Comparison of ENCODE assay signal across 24 mouse cellular contexts in genomic region chr4:155414656-155415235, GRCm38 (mm10). TPM values are rescaled to one million over a fixed set of nuclear protein-coding genes. Genes with fewer than 3 reads are reported as not detected.
DNase-seq lines count a peak whose midpoint lies in the region; ATAC-seq and TF ChIP-seq lines count a peak whose summit lies in the region.
"Had no signal": no experiment of that assay in that cellular context is flagged by ENCODE, and none has a peak within 500 bp of the region (broad histone marks: within the 10 kb centered on the region; RNA-seq: fewer than 3 reads in every experiment).

No protein-coding gene starts in this region.

- no peak for DNase-seq in gastrocnemius, adult 2 months
- no peak for DNase-seq in gastrocnemius, adult 8-10 months (ENCODE audit: low spot score in 2 of 2)
- DNase-seq in naive thymus-derived CD4-positive, alpha-beta T cell, adult 2 months (ENCODE audit: low read depth): peak; percentile 56
- peak; percentile 53 to 55 for DNase-seq in thymus, postnatal 10 days (ENCODE audit: low spot score in 2 of 2)
- DNase-seq in thymus, postnatal 4 days: peak; percentile 60
- DNase-seq in left cerebral cortex, adult 11 months (ENCODE audit: low spot score): no peak
- DNase-seq in lung, postnatal 10 days: no peak
- DNase-seq: adrenal gland, postnatal 10 days; cerebellum, adult 11-12 months; cerebellum, adult 9-10 months; cerebellum, postnatal 36 days; gastrocnemius, postnatal 36 days; heart, adult 11 months; heart, postnatal 14 days had no signal

- ATAC-seq in kidney, embryonic 15.5 days (replicated peaks; ENCODE audit: low FRiP score): no peak
- ATAC-seq: forebrain, embryonic 16.5 days; hindbrain, postnatal 0 days had no signal

- no peaks in the 10 kb centered on the region for H3K27me3 ChIP-seq in kidney, embryonic 15.5 days
- H3K27me3 ChIP-seq: embryonic facial prominence, embryonic 13.5 days; forebrain, embryonic 12.5 days; heart, embryonic 15.5 days; hindbrain, embryonic 13.5 days had no signal

- H3K27ac ChIP-seq in gastrocnemius, adult 2 months: 0 out of 2 replicates have a peak overlapping the region, but pooled peaks have one; percentile 0
- H3K27ac ChIP-seq in kidney, embryonic 15.5 days: no peak overlapping the region
- H3K27ac ChIP-seq: embryonic facial prominence, embryonic 13.5 days; forebrain, embryonic 12.5 days; heart, embryonic 15.5 days; hindbrain, embryonic 13.5 days; hindbrain, postnatal 0 days had no signal

- no peak for TF ChIP-seq CTCF in gastrocnemius, adult 2 months (IDR thresholded peaks at IDR 0.05)

- no peaks in the 10 kb centered on the region for H3K9me3 ChIP-seq in kidney, embryonic 15.5 days (replicated peaks)
- H3K9me3 ChIP-seq: embryonic facial prominence, embryonic 13.5 days; forebrain, embryonic 12.5 days; heart, embryonic 15.5 days; hindbrain, embryonic 13.5 days had no signal

- H3K9ac ChIP-seq in kidney, embryonic 15.5 days: no peak overlapping the region
- H3K9ac ChIP-seq: embryonic facial prominence, embryonic 13.5 days; forebrain, embryonic 12.5 days; heart, embryonic 15.5 days; hindbrain, embryonic 13.5 days had no signal

- intact Hi-C loops in gastrocnemius, adult 2 months (cut with DNase I): loop anchor here (5.0 kb wide), 1 partner anchor 53 kb away; the partner anchor contains the start of gene Tmem52

- WGBS in kidney, embryonic 15.5 days: 61% methylated on average over 9 of the region's 9 CpGs

- H3K36me3 ChIP-seq in kidney, embryonic 15.5 days: no peaks in the 10 kb centered on the region
- H3K36me3 ChIP-seq: embryonic facial prominence, embryonic 13.5 days; forebrain, embryonic 12.5 days; heart, embryonic 15.5 days; hindbrain, embryonic 13.5 days had no signal

- H3K4me2 ChIP-seq in kidney, embryonic 15.5 days: no peak overlapping the region
- H3K4me2 ChIP-seq: embryonic facial prominence, embryonic 13.5 days; forebrain, embryonic 12.5 days; heart, embryonic 15.5 days; hindbrain, embryonic 13.5 days had no signal

- H3K4me3 ChIP-seq in gastrocnemius, adult 2 months: no peak overlapping the region
- H3K4me3 ChIP-seq in kidney, embryonic 15.5 days (replicated peaks): no peak overlapping the region
- H3K4me3 ChIP-seq: embryonic facial prominence, embryonic 13.5 days; forebrain, embryonic 12.5 days; heart, embryonic 15.5 days; hindbrain, embryonic 13.5 days had no signal

- peaks cover under 1% of the 10 kb centered on the region; the same call in 1 of the 2 replicates for H3K4me1 ChIP-seq in kidney, embryonic 15.5 days
- H3K4me1 ChIP-seq: heart, embryonic 15.5 days had no signal

RNA-seq across cellular contexts. Expression of gene Cfap74, which starts 5.8 kb away (rescaled TPM):
- 1 to 10 TPM in 1 of 2 experiments, under 1 TPM in 1; 0.23 to 1.0 TPM for total RNA-seq in gastrocnemius, adult 2 months (2021)
- under 1 TPM; 0.22 to 0.47 (median 0.39) TPM for total RNA-seq in gastrocnemius, adult 8-10 months (2022)
- polyA plus RNA-seq in kidney, embryonic 15.5 days (2015; fragmentation: Nextera tagmentation; extraction: Ambion mirVana): 1.8 and 2.3 TPM in 2 replicates

RNA-seq across cellular contexts. Expression of gene Gabrd, which starts 16.8 kb away (rescaled TPM):
- total RNA-seq in gastrocnemius, adult 2 months (2021): under 1 TPM; 0.20 TPM
- under 1 TPM; 0.67 to 0.92 (median 0.76) TPM for total RNA-seq in gastrocnemius, adult 8-10 months (2022)
- not detected in 2 replicates for polyA plus RNA-seq in kidney, embryonic 15.5 days (2015; fragmentation: Nextera tagmentation; extraction: Ambion mirVana)
- total RNA-seq: heart, postnatal 14 days had no signal
- polyA plus RNA-seq: C2C12; embryonic facial prominence, embryonic 13.5 days; forebrain, embryonic 12.5 days; heart, embryonic 15.5 days had no signal

RNA-seq across cellular contexts. Expression of gene Prkcz, which starts 53.6 kb away (rescaled TPM):
- 1 to 10 TPM; 1.1 to 2.1 TPM for total RNA-seq in gastrocnemius, adult 2 months (2021)
- 1 to 10 TPM; 1.8 to 2.9 (median 2.4) TPM for total RNA-seq in gastrocnemius, adult 8-10 months (2022)
- 14.2 and 16.6 TPM in 2 replicates for polyA plus RNA-seq in kidney, embryonic 15.5 days (2015; fragmentation: Nextera tagmentation; extraction: Ambion mirVana)
- total RNA-seq: hematopoietic stem cell, adult 5-6 weeks had no signal

RNA-seq across cellular contexts. Expression of gene Tmem52, which starts 54.2 kb away (rescaled TPM):
- 100 to 1,000 TPM; 215 to 248 TPM for total RNA-seq in gastrocnemius, adult 2 months (2021)
- total RNA-seq in gastrocnemius, adult 8-10 months (2022): 100 to 1,000 TPM; 139 to 250 (median 181) TPM
- polyA plus RNA-seq in kidney, embryonic 15.5 days (2015; fragmentation: Nextera tagmentation; extraction: Ambion mirVana): 1.0 and 1.1 TPM in 2 replicates
- total RNA-seq: hematopoietic stem cell, adult 5-6 weeks; MEL had no signal
- polyA plus RNA-seq: C2C12; forebrain, embryonic 12.5 days; forebrain, embryonic 16.5 days; heart, embryonic 15.5 days; hindbrain, embryonic 13.5 days had no signal

Comparison
In these comparisons a context has a peak if more than half of its experiments do, and no peak if none do; other contexts are left out.
1. DNase-seq: peak in naive thymus-derived CD4-positive, alpha-beta T cell, adult 2 months (single experiment), thymus, postnatal 10 days (2 of 2) and thymus, postnatal 4 days (single experiment); none in gastrocnemius, adult 2 months (single experiment), gastrocnemius, adult 8-10 months (0 of 2), left cerebral cortex, adult 11 months (single experiment) and lung, postnatal 10 days (single experiment).